Mouse (Mus musculus) heart, adult 2 months (tissue): ENCODE data around the gene Tcf12. TPM values are rescaled to one million over a fixed set of nuclear protein-coding genes. Genes with fewer than 3 reads are reported as not detected.

Experiments used
- DNase-seq, 2 experiments: peaks; one replicate each; pipeline ENCODE4 v3.0.0; 2021
- H3K27ac ChIP-seq: fragments of 200-600 bp; 2 replicates; pipeline ENCODE4 v1.8.1; 2022
- H3K27me3 ChIP-seq: fragments of 200-500 bp; 2 replicates; pipeline ENCODE4 v1.6.1; 2012; ENCODE audit warnings: mild to moderate bottlenecking, low read length, inconsistent platforms, mixed read lengths; ENCODE audit not compliant: control insufficient read depth, insufficient read depth
- H3K36me3 ChIP-seq: fragments of 200-500 bp; 2 replicates; pipeline ENCODE4 v1.6.1; 2012; ENCODE audit warnings: low read length, inconsistent platforms; ENCODE audit not compliant: control insufficient read depth, insufficient read depth
- H3K4me1 ChIP-seq: fragments of 200-500 bp; 2 replicates; pipeline ENCODE4 v1.6.1; 2011; ENCODE audit warnings: low read length; ENCODE audit not compliant: control insufficient read depth, insufficient read depth
- H3K4me3 ChIP-seq: fragments of 200-600 bp; 2 replicates; pipeline ENCODE4 v1.8.1; 2022
- H3K79me2 ChIP-seq: fragments of 200-500 bp; replicated peaks from 2 replicates; pipeline ENCODE4 v1.6.1; 2012; ENCODE audit warnings: mild to moderate bottlenecking, inconsistent platforms, low read length, moderate library complexity, mixed read lengths; ENCODE audit not compliant: control insufficient read depth, insufficient read depth
- H3K9ac ChIP-seq: fragments of 200-500 bp; 2 replicates; pipeline ENCODE4 v1.6.1; 2012; ENCODE audit warnings: low read depth, mild to moderate bottlenecking, control low read depth, inconsistent platforms, low read length, mixed read lengths
- CTCF ChIP-seq: fragments of 200-600 bp; IDR thresholded peaks from 2 replicates; pipeline ENCODE4 v1.8.1; 2022; ENCODE audit warnings: antibody characterized with exemption, mild to moderate bottlenecking, moderate library complexity
- EP300 ChIP-seq: fragments of 200-500 bp; IDR thresholded peaks from 2 replicates; pipeline ENCODE4 v1.6.1; 2011; ENCODE audit warnings: low read depth, low read length, control low read depth; ENCODE audit not compliant: insufficient read depth
- POLR2A ChIP-seq: fragments of 200-500 bp; IDR thresholded peaks from 2 replicates; pipeline ENCODE4 v1.6.1; 2011; ENCODE audit warnings: mild to moderate bottlenecking, low read depth, low read length, control low read depth; ENCODE audit not compliant: insufficient read depth
- WGBS: fragments of 180-500 bp; shearing (Covaris S2); methylation state at CpG from one replicate; pipeline ENCODE4 v1.1.7; 2018; 5-methylcytosine and 5-hydroxymethylcytosine counted together
- intact Hi-C: fragments of 180-260 bp; cut with DNase I; formaldehyde crosslinking; loops from one replicate; pipeline ENCODE4 v1.15.1; 2025
- polyA plus RNA-seq: library from polyadenylated mRNA; depleted of rRNA; stranded (reverse); fragments of >200 nt; gene quantifications from 2 replicates; pipeline ENCODE4 v1.2.3, GENCODE M21; 2012
- total RNA-seq, 2 experiments: library from RNA; stranded (reverse); gene quantifications; 2 replicates each; pipeline ENCODE4 v1.2.3; 2021

The Tcf12 gene
- total and polyA plus RNA-seq, 3 experiments, result 29.7 to 38.0 (median 33.9) TPM

DNA sequence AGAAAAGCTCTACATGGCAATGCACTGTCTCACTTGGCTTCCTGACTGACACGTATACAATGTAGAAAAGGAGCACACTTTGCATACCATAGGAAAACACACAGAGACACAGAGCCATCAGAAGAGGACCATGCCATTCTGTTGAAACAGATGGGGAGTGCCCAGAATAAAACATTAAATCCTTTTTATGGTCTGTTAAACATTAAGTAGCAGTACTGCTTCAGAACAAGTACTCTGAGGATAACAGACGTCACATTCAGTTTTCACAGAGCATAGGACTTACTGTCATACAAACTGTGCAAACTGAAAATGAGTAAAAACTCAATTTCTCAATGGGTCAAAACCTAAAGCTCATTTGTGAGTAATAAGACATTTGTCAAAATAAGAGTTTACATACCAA lies 158.5 kb downstream of the Tcf12 start:
- H3K4me3 ChIP-seq, result no peak overlapping the region
- intact Hi-C loops, result no loop called here
- peaks cover 7% of the 10 kb centered on the region for H3K4me1 ChIP-seq
- no peak for DNase-seq
- no peak overlapping the region for H3K9ac ChIP-seq
- TF ChIP-seq CTCF, result no peak
- no peak for TF ChIP-seq POLR2A
- no peak for TF ChIP-seq EP300
- no peaks in the 10 kb centered on the region; the same call in none of the 2 replicates for H3K79me2 ChIP-seq
- H3K36me3 ChIP-seq, result peaks cover 19% of the 10 kb centered on the region
- 89% methylated on average over 2 of the region's 2 CpGs for WGBS
- no peaks in the 10 kb centered on the region for H3K27me3 ChIP-seq
- H3K27ac ChIP-seq, result no peak overlapping the region

DNA sequence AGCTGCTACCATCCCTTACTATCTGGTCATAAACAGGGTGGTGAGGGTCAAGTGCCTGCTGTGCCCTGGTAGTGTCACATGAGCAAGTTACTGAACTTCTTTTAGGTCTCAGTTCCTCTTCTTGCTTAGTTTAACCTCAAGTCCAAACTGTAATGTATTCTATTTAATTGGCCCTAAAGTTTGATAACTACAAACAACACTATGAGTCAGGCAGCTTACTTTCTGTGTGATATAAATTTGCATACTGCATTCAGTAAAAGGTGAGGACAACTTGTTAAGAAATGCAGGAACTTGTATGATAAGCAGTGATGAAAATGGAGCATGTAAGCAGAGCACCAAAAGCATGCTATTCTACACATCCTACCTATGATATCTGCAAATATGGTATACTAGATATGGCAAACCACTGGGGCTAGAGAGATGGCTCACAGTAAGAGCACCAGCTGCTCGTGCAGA lies 159.0 kb downstream of the Tcf12 start:
- Histone ChIP-seq H3K9ac (no peak overlapping the region), H3K27me3 (no peaks in the 10 kb centered on the region), H3K4me3 (no peak overlapping the region), H3K4me1 (peaks cover 7% of the 10 kb centered on the region), H3K36me3 (peaks cover 19% of the 10 kb centered on the region), H3K27ac (no peak overlapping the region), H3K79me2 (peaks cover 2% of the 10 kb centered on the region)
- intact Hi-C loops, result no loop called here
- TF ChIP-seq EP300, result no peak
- TF ChIP-seq POLR2A, result no peak
- TF ChIP-seq CTCF, result no peak
- no peak for DNase-seq
- 90% methylated on average over 1 of the region's 1 CpGs for WGBS

- TF ChIP-seq EP300 (no peak), CTCF (no peak), POLR2A (no peak)
- intact Hi-C loops, result no loop called here
Measured at GRCm38 (mm10) chr9:71951926-71952325, 159.7 kb downstream of the Tcf12 start.

GRCm38 (mm10) chr9:71951341-71951740 lies 160.3 kb downstream of the Tcf12 start:
- Histone ChIP-seq H3K27me3 (no peaks in the 10 kb centered on the region), H3K27ac (no peak overlapping the region), H3K9ac (no peak overlapping the region), H3K4me3 (no peak overlapping the region), H3K36me3 (peaks cover 14% of the 10 kb centered on the region), H3K4me1 (peaks cover 5% of the 10 kb centered on the region), H3K79me2 (peaks cover 2% of the 10 kb centered on the region)
- TF ChIP-seq EP300 (no peak), POLR2A (no peak), CTCF (no peak)
- DNase-seq, result no peak
- WGBS, result 79% methylated on average over 4 of the region's 4 CpGs
- intact Hi-C loops, result no loop called here

More at GRCm38 (mm10) chr9:71951926-71952325, 159.7 kb downstream of the Tcf12 start:
- 92% methylated on average over 2 of the region's 2 CpGs for WGBS
- Histone ChIP-seq H3K4me3 (no peak overlapping the region), H3K36me3 (peaks cover 17% of the 10 kb centered on the region), H3K27me3 (no peaks in the 10 kb centered on the region), H3K9ac (no peak overlapping the region), H3K79me2 (peaks cover 2% of the 10 kb centered on the region), H3K27ac (no peak overlapping the region), H3K4me1 (peaks cover 7% of the 10 kb centered on the region)
- no peak for DNase-seq

- WGBS, result 88% methylated on average over 4 of the region's 4 CpGs
- Histone ChIP-seq H3K36me3 (peaks cover 9% of the 10 kb centered on the region), H3K79me2 (peaks cover 2% of the 10 kb centered on the region), H3K27ac (no peak overlapping the region), H3K27me3 (no peaks in the 10 kb centered on the region), H3K9ac (no peak overlapping the region), H3K4me3 (no peak overlapping the region), H3K4me1 (no peaks in the 10 kb centered on the region)
- no peak for DNase-seq
- TF ChIP-seq CTCF, result no peak
- TF ChIP-seq POLR2A, result no peak
- no peak for TF ChIP-seq EP300
- intact Hi-C loops, result no loop called here
Measured at GRCm38 (mm10) chr9:71944801-71945200, 166.9 kb downstream of the Tcf12 start.

DNA sequence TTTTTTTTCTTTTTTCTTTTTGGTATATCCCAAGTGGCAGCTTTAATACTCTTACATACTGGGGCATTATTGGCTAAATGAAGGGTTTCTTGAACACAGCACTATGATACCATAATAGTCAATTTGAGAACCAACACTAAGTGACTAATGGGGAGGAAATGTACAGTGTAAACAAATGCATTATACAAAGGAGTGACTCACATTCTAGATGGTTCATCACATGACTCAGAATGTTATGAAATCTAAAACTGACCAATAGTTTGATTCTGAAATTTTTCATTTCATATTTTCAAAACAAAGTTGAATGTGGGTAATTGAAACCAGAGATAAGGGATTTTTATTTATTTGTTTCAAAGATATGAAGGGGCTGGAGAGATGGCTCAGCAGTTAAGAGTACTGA lies 169.2 kb downstream of the Tcf12 start:
- no peak for DNase-seq
- Histone ChIP-seq H3K4me3 (no peak overlapping the region), H3K36me3 (peaks cover 9% of the 10 kb centered on the region), H3K27ac (no peak overlapping the region), H3K4me1 (no peaks in the 10 kb centered on the region), H3K9ac (no peak overlapping the region), H3K79me2 (no peaks in the 10 kb centered on the region), H3K27me3 (no peaks in the 10 kb centered on the region)
- no peak for TF ChIP-seq EP300
- no peak for TF ChIP-seq POLR2A
- TF ChIP-seq CTCF, result no peak
- intact Hi-C loops, result no loop called here
